Mouse (Mus musculus) adrenal gland, postnatal 10 days (tissue): Measurements from ENCODE around the gene Spata2. TPM values are rescaled to one million over a fixed set of nuclear protein-coding genes. Genes with fewer than 3 reads are reported as not detected.

ENCODE experiments used
- DNase-seq: peaks from one replicate; pipeline ENCODE4 v3.0.0; 2021; ENCODE audit warnings: mixed read lengths
- total RNA-seq, 2 experiments: library from RNA; stranded (reverse); gene quantifications; 2 replicates each; pipeline ENCODE4 v1.2.3; 2021

Spata2 gene
- total RNA-seq, 2 experiments from 2014 or later, result 26.5 to 28.9 TPM

- DNase-seq, result no peak
These were observed 9.4 kb downstream of the Spata2 start for GRCm38 (mm10) chr2:167483081-167483826.

GRCm38 (mm10) chr2:167482681-167483080 lies 10.0 kb downstream of the Spata2 start:
- no peak for DNase-seq

GRCm38 (mm10) chr2:167479501-167479900 lies 13.2 kb downstream of the Spata2 start:
- no peak for DNase-seq

GRCm38 (mm10) chr2:167478128-167478527 lies 14.6 kb downstream of the Spata2 start:
- DNase-seq, result no peak

- no peak for DNase-seq
These were observed 15.9 kb downstream of the Spata2 start for GRCm38 (mm10) chr2:167476762-167477161.

GRCm38 (mm10) chr2:167476200-167476688 lies 16.4 kb downstream of the Spata2 start:
- peak; percentile 77 for DNase-seq

- DNase-seq, result no peak
These were observed 17.1 kb downstream of the Spata2 start for GRCm38 (mm10) chr2:167475596-167475995.

- no peak for DNase-seq
These were observed 18.5 kb downstream of the Spata2 start for GRCm38 (mm10) chr2:167474218-167474617.

GRCm38 (mm10) chr2:167471585-167471984 lies 21.1 kb downstream of the Spata2 start:
- no peak for DNase-seq

GRCm38 (mm10) chr2:167470611-167471010 lies 22.1 kb downstream of the Spata2 start:
- no peak for DNase-seq

GRCm38 (mm10) chr2:167468444-167468843 lies 24.2 kb downstream of the Spata2 start:
- DNase-seq, result no peak

GRCm38 (mm10) chr2:167467214-167467613 lies 25.5 kb downstream of the Spata2 start:
- DNase-seq, result no peak

GRCm38 (mm10) chr2:167465951-167466350 lies 26.7 kb downstream of the Spata2 start:
- DNase-seq, result no peak

- no peak for DNase-seq
These were observed 28.9 kb downstream of the Spata2 start for GRCm38 (mm10) chr2:167463802-167464201.

- peak; percentile 87 for DNase-seq
These were observed 29.7 kb downstream of the Spata2 start for GRCm38 (mm10) chr2:167462954-167463353.

GRCm38 (mm10) chr2:167459071-167459865 lies 33.4 kb downstream of the Spata2 start:
- DNase-seq, result no peak

- DNase-seq, result no peak
These were observed 34.1 kb downstream of the Spata2 start for GRCm38 (mm10) chr2:167458548-167458947.

GRCm38 (mm10) chr2:167457213-167457612 lies 35.5 kb downstream of the Spata2 start:
- DNase-seq, result no peak

GRCm38 (mm10) chr2:167456361-167457020 lies 36.2 kb downstream of the Spata2 start:
- DNase-seq, result no peak

GRCm38 (mm10) chr2:167453814-167454213 lies 38.9 kb downstream of the Spata2 start:
- peak; percentile 56 for DNase-seq

- peak; percentile 55 for DNase-seq
These were observed 42.0 kb downstream of the Spata2 start for GRCm38 (mm10) chr2:167450647-167451046.
